Mouse (Mus musculus): ENCODE data around the gene Rrp8. TPM values are rescaled to one million over a fixed set of nuclear protein-coding genes. Genes with fewer than 3 reads are reported as not detected.
A peak's percentile ranks its signal among the peaks of the same experiment; 100 is the strongest.
"Not testable (repeated sequence)": the region's sequence is repeated elsewhere in the genome, so short reads cannot be mapped to it uniquely, and the experiment has no call there.

The Rrp8 gene
- polyA plus RNA-seq, 2 experiments from 2014 or later, result 15.3 to 15.8 TPM

DNA sequence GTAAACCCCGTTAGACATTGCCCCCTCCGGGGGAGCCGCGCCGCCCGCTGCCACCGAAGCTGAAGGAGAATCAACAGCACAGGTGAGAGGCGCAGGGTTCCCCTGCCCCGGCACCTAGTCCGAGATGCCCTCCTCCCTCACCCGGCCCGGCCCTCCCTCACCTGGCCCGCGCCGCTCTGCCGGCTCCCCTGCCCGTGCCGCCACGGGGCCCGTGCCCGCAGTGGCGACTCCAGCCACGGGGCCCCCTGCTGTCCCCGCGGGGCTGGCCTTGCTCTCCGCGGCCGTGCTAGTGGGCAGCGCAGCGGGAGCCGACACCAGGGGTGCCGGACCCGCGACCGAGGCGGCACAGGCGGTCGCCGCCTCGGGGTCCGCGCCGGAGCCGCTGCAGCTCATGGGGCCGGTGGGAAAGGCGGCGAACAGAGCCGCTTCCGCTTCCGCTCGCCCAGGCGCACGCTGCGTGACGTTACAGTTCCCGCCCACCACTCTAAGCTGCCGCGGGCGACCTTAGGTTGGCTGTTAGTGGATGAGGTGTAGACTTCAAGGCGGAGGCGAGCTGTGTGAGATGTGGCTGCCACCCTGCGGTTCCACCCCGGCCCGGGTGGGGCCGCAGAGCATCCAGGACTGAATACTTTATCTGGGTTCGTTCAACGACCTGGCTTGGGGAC is 6.9 kb upstream of the Rrp8 start, which contains the start of gene Taf10:
TSS of gene Taf10 (minus strand) at position 436 of the 665 bp plus-strand sequence.
- peak; percentile 100 for ATAC-seq

DNA sequence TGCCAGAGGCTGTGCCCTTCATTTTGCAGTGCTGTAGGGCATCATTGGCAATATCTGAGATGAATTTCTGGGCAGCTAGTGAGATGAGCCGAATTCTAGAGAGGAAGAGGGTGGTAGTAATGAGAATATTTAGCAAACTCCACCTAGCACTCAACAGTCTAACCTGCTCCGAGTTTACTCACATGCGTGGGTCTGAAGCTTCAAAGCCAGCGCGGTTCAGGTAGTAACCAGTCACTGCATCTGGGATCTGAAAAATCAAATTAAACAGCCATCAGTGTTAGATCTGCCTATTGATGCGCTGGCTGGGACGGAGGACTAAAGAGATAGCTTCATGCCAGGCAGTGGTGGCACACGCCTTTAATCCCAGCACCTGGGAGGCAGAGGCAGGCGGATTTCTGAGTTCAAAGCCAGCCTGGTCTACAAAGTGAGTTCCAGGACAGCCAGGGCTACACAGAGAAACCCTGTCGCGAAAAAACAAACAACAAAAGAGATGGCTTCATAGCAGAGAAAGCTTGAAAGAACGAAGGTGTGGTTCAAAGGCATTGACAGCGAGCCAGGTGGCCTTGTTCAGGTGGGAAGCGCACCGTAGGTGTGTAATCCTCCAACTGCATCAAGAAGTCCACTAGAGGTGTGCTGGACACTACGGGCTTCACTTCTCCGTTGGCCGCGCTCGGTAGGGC is 6.2 kb upstream of the Rrp8 start:
- ATAC-seq, result not testable (repeated sequence)

DNA sequence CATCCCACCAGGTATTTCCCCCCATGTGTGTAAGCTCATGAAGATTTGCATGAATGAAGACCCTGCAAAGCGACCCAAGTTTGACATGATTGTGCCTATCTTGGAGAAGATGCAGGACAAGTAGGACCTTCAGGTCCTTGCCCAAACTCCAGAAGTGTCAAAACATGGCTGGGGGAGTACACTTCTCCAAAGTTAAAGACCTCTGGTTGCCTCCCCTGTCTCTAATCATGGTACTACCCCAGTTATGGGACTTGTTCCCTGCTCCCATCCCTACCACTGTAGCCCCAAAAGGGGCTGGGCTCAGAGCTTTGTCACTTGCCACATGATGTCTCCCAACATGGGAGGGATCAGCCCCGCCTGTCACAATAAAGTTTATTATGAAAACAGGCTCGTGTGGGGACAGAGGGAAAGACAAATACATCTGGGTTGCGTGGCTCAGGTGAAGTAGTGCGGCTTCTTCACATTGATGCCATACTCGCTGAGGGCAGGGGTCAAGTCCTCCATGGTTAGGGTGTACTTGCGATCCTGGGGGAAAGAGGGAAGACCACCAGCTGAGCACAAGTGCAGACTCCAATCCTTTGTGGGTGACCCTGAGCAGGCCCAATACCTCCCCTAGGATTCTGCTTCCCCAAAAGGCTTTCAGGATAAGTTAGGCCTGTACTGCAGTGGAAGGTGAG is 5.5 kb upstream of the Rrp8 start:
- ATAC-seq, result not testable (repeated sequence)

DNA sequence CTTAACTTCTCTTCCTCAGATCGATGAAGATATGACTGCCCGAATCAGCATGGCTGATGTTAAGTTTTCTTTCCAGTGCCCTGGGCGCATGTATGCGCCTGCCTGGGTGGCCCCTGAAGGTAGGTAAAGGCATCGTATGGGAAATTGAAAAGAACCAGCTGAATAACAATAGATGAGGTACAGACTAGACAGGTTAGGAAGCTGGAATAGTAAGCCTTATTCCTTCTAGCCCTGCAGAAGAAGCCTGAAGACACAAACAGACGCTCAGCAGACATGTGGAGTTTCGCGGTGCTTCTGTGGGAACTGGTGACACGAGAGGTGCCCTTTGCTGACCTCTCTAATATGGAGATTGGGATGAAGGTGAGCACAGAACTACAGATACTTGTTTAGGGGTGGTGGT is 4.8 kb upstream of the Rrp8 start:
- no peak for ATAC-seq

DNA sequence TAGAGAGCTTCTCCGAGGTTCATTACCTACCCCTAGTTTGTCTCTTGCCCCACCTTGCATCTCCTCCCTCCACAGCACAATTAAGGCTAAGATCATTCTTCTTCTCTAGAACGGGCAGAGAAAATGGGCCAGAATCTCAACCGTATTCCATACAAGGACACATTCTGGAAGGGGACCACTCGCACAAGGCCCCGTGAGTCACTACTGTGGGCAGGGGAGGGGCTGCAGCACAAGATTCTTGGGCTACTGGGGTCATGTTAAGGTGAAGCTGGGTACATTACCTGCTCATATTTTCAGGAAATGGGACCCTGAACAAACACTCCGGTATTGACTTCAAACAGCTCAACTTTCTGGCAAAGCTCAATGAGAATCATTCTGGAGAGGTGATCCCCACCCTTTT is 3.7 kb upstream of the Rrp8 start:
- no peak for ATAC-seq

DNA sequence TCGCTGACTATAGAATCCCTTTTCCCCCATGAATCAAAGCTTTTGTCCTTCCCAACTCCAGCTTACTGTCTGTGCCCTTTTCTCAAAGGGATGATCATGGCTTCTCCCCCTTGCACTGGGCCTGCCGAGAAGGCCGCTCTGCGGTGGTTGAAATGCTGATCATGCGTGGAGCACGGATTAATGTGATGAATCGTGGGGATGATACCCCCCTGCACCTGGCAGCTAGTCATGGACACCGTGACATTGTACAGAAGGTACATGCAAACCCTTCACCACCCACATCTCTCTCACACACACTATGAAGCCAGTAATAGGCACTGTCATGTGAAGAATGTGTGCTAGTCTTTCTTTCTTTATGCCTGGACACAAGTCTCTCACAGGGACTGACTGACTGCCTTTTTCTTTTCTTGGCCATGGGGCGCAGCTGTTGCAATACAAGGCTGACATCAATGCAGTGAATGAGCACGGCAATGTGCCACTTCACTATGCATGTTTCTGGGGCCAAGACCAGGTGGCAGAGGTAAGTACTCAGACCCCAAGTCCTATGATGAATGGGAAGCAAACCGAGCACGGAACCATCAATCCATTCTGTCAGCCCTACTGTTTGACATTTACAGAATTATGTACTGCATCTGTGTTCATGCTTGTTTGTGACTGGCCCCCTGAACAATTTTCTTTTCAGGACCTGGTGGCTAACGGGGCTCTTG is 3.1 kb upstream of the Rrp8 start:
- no peak for ATAC-seq

DNA sequence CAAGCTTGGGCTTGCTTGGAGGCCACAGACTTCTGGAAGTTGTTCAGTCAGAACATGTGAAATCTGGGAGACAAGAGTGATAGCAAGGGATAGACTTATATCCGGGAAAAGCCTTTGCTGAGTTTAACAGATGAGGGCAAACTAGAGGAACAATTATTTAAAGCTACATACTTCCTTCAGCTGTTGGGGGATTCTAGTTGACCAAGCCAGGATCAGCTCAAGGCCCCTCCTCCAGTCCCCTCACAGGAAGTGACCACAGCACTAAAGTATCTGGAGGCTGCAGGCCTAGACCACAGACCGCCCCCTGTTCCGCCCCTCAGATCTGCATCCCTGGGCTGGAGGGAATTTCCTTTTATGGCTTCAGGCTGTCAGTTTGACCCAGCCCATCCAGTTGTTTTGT is 1.8 kb upstream of the Rrp8 start:
- no peak for ATAC-seq

DNA sequence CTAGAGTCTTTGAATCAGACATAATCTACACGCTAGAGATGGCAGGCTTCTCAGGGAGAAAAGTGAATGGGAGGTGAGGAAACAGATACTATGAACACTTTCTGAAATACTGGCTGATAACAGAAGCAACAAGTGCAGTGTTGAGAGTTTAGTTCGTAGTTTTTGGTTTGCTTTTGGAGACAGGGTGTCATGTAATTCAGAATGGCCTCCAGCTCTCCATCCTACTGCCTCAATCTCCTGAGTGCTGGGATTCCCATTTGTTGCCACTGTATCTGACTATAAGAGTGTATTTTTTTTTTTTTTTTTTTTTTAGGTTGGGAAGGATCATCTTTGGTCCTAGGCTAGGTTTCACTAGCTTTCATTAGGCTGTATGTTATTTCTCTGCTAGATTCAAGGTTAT is 1.1 kb upstream of the Rrp8 start:
- ATAC-seq, result no peak

DNA sequence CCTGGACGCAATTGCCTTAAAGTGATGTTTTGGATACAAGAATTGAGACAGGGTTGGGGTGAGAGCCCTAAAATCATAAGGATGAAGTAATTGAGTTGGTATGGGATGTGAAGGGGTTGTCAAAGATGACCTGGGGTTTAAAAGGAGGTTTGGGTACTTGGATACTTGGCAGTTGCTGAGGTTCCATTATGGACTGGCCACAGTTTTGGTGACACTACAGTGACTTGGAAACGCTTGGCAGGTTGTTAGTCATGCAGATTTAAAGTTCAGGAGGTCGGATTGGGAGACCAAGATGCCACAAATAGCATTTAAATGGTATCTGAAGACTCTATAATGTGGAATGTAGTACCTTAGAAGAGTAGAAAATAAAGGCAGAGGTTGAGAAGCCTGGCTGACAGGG is 463 bp upstream of the Rrp8 start:
- ATAC-seq, result no peak

DNA sequence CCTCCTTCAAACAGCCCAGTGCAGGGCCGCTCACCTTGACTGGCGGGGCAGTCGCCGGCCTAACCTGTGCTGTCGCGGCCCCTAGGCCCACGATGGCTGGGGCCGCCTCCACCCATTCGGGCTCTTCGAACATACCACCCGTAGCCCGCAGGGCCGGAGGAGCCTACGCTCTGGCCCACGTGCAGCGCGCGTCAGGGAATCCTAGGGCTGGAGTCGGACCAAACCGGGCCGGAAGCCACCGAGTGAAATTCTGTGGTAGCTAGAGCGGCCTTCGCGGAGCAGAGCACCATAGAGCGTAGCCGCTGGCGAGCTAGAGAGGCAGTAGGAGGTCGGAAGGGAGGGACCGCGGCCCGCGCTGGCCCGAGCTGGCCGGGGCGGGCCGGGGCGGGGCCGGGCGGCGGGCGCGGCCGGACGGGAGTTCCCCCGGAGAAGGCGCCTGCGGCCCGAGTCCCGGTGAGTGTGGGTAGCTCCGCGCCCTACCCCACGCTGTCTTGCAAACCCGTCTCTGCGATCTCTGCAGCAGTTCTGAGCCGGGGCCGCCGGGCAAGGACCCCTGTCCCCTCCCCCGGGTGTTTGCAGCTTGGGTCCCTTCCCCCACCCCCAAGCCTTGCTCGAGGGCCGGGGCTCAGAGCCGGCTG is 802 bp downstream of the Rrp8 start, which contains the start of gene Ilk:
TSS of gene Ilk (plus strand) at position 329 of the 638 bp plus-strand sequence.
- ATAC-seq, result peak; percentile 86

DNA sequence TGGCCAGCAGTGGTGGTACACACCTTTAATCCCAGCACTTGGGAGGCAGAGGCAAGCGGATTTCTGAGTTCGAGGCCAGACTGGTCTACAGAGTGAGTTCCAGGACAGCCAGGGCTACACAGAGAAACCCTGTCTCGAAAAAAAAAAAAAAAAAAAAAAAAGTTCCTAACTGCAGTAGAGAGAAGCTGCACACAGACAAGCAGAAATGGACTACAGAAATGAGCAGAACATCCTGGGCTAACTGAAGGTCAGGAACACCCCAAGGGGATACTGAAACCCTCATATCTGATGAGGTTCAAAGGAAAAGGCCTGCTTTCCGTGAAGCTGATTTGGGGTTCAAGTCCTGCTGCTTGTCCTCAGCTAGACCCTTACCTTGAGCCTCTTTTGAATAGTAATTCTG is 1.7 kb downstream of the Rrp8 start:
- not testable (repeated sequence) for ATAC-seq

DNA sequence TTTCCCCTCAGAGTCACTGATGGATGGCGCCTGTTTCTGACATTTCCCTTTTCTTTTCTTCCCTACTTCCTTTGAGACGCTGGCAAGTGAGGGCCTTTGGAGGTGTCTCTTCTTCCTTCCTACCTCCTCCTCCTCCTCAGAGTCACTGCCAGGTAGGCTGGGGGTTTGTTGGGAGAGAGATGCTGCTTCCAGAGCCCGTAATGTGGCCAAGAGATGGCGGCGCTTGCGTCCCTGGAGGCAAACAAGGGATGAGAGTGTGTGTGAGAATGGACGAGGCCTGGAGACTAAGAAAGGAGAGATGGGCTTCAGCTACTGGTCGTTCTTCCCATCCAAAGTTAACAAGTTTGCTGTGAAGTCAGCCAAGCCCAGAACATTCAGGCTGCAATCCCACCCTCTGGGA is 2.4 kb downstream of the Rrp8 start:
- ATAC-seq, result no peak

DNA sequence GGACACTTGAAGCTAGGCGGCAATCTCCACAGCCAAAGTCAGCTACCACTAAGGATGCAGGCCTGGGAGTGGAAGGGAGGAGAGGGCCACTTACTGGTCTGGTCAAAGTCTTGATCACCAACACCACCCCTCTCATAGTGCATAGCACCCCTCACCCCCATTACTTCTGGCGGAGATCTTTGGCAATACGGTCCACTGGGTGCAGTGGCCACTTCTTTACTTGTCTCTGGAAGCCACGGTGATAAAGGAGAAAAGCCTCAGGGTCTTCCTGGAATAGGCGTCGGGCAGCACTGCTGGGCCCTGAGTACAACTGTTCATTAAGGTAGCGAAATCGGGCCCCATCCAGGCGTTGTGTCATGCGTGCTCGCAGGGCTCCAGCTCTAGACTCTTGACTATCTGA is 3.3 kb downstream of the Rrp8 start:
- ATAC-seq, result no peak

DNA sequence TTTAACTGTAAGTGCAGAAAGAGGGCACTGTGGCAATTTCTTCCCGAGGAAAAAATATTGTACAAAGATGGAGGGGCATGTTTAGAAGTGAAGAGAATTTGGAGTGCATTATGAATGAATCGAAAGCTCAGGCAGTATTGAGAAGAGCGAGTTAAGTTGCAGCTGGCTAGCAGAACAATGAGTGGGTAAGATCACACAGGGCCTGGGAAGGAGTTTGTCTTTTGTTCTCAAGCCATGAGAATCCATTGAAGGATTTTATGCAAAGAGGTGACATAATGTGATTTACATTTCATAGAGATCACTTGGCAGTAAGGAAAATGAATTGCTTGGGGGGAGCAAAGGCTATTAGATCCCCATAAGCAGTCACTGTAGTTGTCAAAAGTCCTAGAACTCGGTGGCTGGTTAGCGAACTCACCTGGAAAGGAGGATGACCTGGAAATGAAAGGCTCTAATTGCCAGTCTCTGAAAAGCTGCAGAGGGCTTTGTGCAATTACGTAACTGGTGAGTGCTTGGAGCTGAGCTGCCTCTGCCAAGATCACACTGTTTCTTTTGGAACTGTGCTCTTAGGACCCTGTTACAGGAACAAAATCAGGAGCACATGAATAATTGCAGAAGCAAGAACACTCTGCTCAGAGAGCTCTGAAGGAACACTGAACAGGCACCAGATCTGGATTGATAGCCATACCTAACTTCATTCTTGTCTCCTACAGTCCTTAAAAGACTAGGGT is 8.3 kb downstream of the Rrp8 start:
- no peak for ATAC-seq

DNA sequence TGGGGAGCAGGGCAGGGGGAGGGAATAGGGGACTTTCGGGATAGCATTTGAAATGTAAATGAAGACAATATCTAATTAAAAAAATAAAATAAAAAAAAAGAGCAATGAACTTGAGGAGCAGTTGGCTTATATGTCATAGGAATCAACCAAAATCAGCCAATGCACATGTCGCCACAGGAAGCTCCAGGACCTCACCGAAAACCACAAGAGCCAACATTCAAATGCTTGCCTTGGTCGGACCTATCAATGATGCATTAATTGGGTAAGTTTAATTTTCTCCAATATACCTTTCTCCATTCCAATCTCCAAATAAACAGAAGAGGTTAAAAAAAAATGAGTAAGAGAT is 10.2 kb downstream of the Rrp8 start:
- ATAC-seq, result no peak

DNA sequence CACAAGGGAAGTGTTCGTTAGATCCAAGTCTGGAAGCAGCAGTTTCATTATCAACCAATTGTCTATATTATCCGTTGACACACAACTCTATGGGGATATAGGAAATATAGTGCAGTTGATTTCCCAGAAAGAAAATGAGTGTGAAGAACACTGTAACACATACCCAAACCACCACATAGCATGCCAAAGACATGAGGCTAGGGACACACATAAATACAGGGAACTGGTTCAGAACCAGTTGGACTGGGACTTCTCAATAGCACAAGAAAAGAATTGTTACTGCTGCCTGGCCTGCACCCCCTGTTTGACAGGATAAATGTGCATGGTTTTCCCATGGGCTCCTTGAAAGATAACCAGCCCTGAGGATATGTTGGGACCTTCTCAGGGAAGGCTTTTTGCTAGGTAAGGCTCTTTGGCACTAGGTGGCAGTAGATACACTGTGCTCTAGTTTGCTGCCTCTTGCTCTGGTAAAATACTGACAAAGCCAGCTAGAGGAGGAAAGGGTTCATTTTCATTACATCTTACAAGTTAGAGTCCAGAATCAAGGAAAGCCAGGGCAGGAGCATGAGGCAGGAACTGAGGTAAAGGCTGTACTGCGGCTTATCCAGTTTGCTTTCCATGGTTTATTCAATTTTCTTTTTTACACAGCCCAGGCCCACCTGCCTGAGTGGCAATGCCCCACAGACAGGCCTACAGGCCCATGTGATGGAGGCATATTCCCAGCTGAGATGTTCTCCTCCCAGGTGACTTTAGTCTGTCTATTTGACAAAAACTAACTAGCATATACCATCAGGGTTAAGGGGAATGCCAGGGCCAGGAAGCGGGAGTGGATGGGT is 10.8 kb downstream of the Rrp8 start:
- ATAC-seq, result peak; percentile 96

DNA sequence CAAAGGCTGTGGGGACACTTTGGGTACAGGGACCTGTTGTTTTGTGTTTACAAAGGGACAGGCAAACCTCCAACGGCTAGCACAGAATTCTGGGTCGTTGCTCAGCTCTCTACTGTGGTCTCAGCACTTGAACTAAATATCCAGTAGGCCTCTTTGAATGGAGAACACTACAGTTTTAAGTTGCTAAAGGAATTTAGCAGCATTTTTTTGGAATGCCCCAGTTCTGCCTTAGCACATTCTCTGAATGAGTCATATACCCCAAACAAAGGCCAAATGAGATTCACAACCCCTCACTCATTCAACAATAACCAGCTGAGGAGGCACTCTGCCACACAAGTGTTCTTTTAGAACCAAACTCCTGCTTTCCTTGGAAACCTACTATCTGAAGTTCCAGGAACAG is 15.3 kb downstream of the Rrp8 start:
- no peak for ATAC-seq

DNA sequence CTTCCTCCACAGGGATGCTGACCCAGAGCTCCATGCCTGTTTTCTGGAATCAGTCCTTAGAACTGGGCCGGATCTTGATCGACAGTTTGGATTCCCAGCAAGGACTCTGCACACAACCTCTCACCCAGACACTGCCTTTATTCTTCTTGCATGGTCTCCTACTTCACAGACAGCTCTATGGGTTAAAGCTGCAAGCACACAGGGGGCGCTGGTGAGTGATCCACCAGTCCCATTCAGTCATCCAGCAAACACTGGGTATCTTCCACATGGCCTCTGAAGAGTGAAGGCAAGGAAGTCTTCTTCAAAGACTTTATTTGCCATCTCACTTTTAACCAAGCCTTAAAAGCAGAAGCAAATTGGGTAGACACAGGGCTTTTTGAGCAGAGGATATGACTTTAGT is 21.8 kb downstream of the Rrp8 start:
- ATAC-seq, result no peak

DNA sequence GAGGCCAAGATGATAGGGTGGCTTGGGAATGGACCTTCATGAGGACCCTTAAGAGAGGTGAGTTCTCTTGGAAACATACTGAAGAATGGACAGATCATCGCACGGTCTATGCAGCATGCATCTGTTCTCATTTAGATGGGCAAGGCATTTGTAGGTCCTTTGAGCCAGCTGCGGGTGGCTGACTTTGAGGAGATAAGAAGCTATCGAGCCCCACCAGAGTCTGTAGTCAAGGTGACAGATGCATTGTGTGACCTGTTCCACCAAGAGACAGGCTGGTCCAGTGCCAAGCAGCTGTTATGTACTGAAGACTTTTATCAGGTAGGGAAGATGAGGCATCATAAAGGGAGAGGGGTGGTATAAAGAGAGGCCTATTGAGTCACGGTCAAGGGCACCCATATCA is 28.5 kb downstream of the Rrp8 start:
- no peak for ATAC-seq

DNA sequence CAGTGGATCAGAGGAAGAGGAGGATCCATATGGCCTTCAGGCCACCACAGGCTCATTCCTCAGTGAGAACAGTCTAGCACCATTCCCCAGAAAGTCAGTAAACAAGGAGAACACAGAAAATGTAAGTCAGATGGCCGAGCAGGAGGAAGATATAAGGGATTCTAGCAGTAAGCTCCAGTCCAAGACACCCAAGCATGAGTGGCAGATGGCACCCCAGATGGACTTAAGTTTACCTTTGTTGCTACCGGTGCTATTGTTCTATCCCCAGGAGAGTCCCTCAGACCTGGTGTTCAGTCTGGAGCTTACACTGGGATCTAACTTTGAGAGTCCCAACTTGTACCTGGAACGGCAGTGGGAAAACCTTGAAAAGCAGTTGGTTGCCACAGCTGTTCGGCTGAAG is 33.4 kb downstream of the Rrp8 start:
- ATAC-seq, result no peak

DNA sequence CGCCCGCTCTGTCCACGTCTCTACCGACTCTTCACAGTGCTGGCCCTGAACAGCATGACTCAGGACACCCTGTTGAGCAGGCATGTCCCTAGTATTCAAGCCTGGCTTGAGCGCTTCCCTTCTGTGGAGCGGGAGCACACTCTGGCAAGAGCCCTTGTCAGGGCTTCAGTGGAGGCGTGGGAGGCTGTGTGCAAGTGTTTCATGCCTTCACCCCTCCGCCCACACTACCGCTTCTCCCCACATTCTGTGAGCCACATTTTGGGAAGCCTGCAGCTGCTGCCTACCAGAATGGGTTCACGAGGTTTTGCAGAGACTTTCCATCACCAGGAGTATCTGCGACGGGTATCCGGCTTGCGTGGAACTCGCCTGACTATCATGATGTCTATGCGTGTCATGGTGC is 34.0 kb downstream of the Rrp8 start:
- ATAC-seq, result no peak
